28 mouse cellular contexts compared by ENCODE assay signal in genomic region chr17:3683662-3684061, GRCm38 (mm10). TPM values are rescaled to one million over a fixed set of nuclear protein-coding genes. Genes with fewer than 3 reads are reported as not detected.
"Had no signal": no experiment of that assay in that cellular context is flagged by ENCODE, and none has a peak within 500 bp of the region (broad histone marks: within the 10 kb centered on the region; RNA-seq: fewer than 3 reads in every experiment).

No protein-coding gene starts in this region.

- H3K4me1 ChIP-seq: limb, embryonic 10.5 days; limb, embryonic 13.5 days; liver, embryonic 12.5 days; liver, embryonic 15.5 days; lung, embryonic 15.5 days; megakaryocyte, embryonic 14.5 days; midbrain, embryonic 10.5 days; midbrain, embryonic 13.5 days; neural tube, embryonic 12.5 days had no signal

- ATAC-seq: liver, embryonic 12.5 days; midbrain, embryonic 13.5 days had no signal

- H3K36me3 ChIP-seq: limb, embryonic 10.5 days; limb, embryonic 13.5 days; liver, embryonic 12.5 days; liver, embryonic 15.5 days; lung, embryonic 15.5 days; midbrain, embryonic 10.5 days; midbrain, embryonic 13.5 days; neural tube, embryonic 12.5 days; neural tube, embryonic 15.5 days had no signal

- H3K4me2 ChIP-seq: limb, embryonic 13.5 days; liver, embryonic 12.5 days; liver, embryonic 15.5 days; lung, embryonic 15.5 days; midbrain, embryonic 13.5 days; neural tube, embryonic 12.5 days; neural tube, embryonic 15.5 days had no signal

- H3K9ac ChIP-seq: limb, embryonic 13.5 days; liver, embryonic 12.5 days; liver, embryonic 15.5 days; lung, embryonic 15.5 days; midbrain, embryonic 13.5 days; neural tube, embryonic 12.5 days; neural tube, embryonic 15.5 days had no signal

- H3K27me3 ChIP-seq: limb, embryonic 13.5 days; liver, embryonic 12.5 days; liver, embryonic 15.5 days; lung, embryonic 15.5 days; megakaryocyte, embryonic 14.5 days; midbrain, embryonic 13.5 days; neural tube, embryonic 12.5 days; neural tube, embryonic 15.5 days had no signal

- DNase-seq: kidney, adult 9 months; kidney, postnatal 14 days; kidney, postnatal 4 days; layer of hippocampus, adult 9-11 months; liver; lung, adult 18-20 months; lung, postnatal 10 days; lung, postnatal 36 days; thymus, adult 18-20 months; thymus, postnatal 36 days had no signal

- H3K4me3 ChIP-seq: limb, embryonic 10.5 days; limb, embryonic 13.5 days; liver, embryonic 12.5 days; liver, embryonic 15.5 days; lung, embryonic 15.5 days; megakaryocyte, embryonic 14.5 days; midbrain, embryonic 10.5 days; midbrain, embryonic 13.5 days; neural tube, embryonic 12.5 days; neural tube, embryonic 15.5 days had no signal

- H3K27ac ChIP-seq: limb, embryonic 10.5 days; limb, embryonic 13.5 days; liver, embryonic 12.5 days; liver, embryonic 15.5 days; lung, embryonic 15.5 days; midbrain, embryonic 10.5 days; midbrain, embryonic 13.5 days; neural tube, embryonic 12.5 days; neural tube, embryonic 15.5 days had no signal

- H3K9me3 ChIP-seq: limb, embryonic 10.5 days; limb, embryonic 13.5 days; liver, embryonic 12.5 days; liver, embryonic 15.5 days; lung, embryonic 15.5 days; megakaryocyte, embryonic 14.5 days; midbrain, embryonic 13.5 days; neural tube, embryonic 12.5 days; neural tube, embryonic 15.5 days had no signal

RNA-seq across cellular contexts. Expression of gene Nox3, which starts 12.4 kb away (rescaled TPM):
- total RNA-seq: layer of hippocampus, adult 18-20 months; layer of hippocampus, postnatal 25 days; left cerebral cortex, postnatal 25 days had no signal
- polyA plus RNA-seq: kidney, embryonic 16.5 days; limb, embryonic 10.5 days; limb, embryonic 13.5 days; liver, embryonic 12.5 days; liver, embryonic 15.5 days; lung, embryonic 15.5 days; midbrain, embryonic 10.5 days; midbrain, embryonic 13.5 days; neural tube, embryonic 12.5 days; neural tube, embryonic 15.5 days; small intestine, adult 2 months; spleen, adult 2 months; stomach, embryonic 16.5 days; urinary bladder, adult 2 months had no signal
